8 mouse cellular contexts compared by ENCODE assay signal in the genomic region with DNA sequence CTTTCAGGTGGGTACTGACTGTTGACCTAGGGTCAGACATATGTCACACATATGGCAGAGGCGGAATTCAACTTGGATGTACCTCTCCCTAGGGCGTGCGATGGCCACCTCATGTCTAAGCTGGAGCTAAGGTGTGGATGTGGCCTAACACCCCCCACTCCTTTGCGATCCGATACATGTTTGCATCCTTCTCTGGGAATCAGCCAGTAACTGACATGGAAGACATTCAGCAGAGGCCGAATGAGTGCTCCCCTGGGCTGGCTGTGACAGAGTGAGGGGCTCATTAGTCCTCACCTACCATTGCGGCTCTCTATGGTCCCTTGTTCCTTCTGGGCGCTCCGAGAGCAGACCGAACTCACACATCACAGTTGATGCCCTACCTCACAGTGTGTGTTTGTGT. TPM values are rescaled to one million over a fixed set of nuclear protein-coding genes. Genes with fewer than 3 reads are reported as not detected.
A peak's percentile ranks its signal among the peaks of the same experiment; 100 is the strongest.
DNase-seq lines count a peak whose midpoint lies in the region; ATAC-seq and TF ChIP-seq lines count a peak whose summit lies in the region.

No protein-coding gene starts in this region.

- H3K9me3 ChIP-seq in kidney, postnatal 0 days (replicated peaks; ENCODE audit: low read length) = no peaks in the 10 kb centered on the region
- H3K9me3 ChIP-seq in embryonic facial prominence, embryonic 11.5 days (replicated peaks; ENCODE audit: control insufficient read depth, low read length) = no peaks in the 10 kb centered on the region
- H3K9me3 ChIP-seq in hindbrain, embryonic 13.5 days = no peaks in the 10 kb centered on the region
- no peaks in the 10 kb centered on the region for H3K9me3 ChIP-seq in midbrain, embryonic 14.5 days (ENCODE audit: control insufficient read depth, low read length)

- no peaks in the 10 kb centered on the region for H3K27me3 ChIP-seq in kidney, postnatal 0 days (ENCODE audit: insufficient read depth, low read length)
- no peaks in the 10 kb centered on the region for H3K27me3 ChIP-seq in embryonic facial prominence, embryonic 11.5 days (ENCODE audit: control insufficient read depth, insufficient read depth, low read length)
- no peaks in the 10 kb centered on the region for H3K27me3 ChIP-seq in hindbrain, embryonic 13.5 days
- H3K27me3 ChIP-seq in midbrain, embryonic 14.5 days (ENCODE audit: control insufficient read depth, insufficient read depth, low read length) = no peaks in the 10 kb centered on the region

- WGBS in kidney, postnatal 0 days = 86% methylated on average over 10 of the region's 10 CpGs
- 79% methylated on average over 10 of the region's 10 CpGs for WGBS in embryonic facial prominence, embryonic 11.5 days
- 82% methylated on average over 10 of the region's 10 CpGs for WGBS in hindbrain, embryonic 13.5 days
- WGBS in midbrain, embryonic 14.5 days = 86% methylated on average over 10 of the region's 10 CpGs

- H3K27ac ChIP-seq in kidney, postnatal 0 days = peak overlapping the region; percentile 82
- H3K27ac ChIP-seq in embryonic facial prominence, embryonic 11.5 days (replicated peaks; ENCODE audit: low read depth, low read length) = no peak overlapping the region
- H3K27ac ChIP-seq in hindbrain, embryonic 13.5 days = peak overlapping the region; percentile 86
- peak overlapping the region; percentile 76 for H3K27ac ChIP-seq in midbrain, embryonic 14.5 days (replicated peaks; ENCODE audit: low read depth, low read length)

- peak overlapping the region; percentile 82 for H3K4me2 ChIP-seq in kidney, postnatal 0 days (ENCODE audit: low read length)
- H3K4me2 ChIP-seq in embryonic facial prominence, embryonic 11.5 days (ENCODE audit: low read depth, low read length) = peak overlapping the region; percentile 82
- H3K4me2 ChIP-seq in hindbrain, embryonic 13.5 days = peak overlapping the region; percentile 85
- peak overlapping the region; percentile 64 for H3K4me2 ChIP-seq in midbrain, embryonic 14.5 days (ENCODE audit: low read length)

- no peak for DNase-seq in kidney, postnatal 0 days (ENCODE audit: low spot score)
- DNase-seq in kidney, postnatal 36 days = no peak
- peak; percentile 8 for DNase-seq in embryonic facial prominence, embryonic 11.5 days (ENCODE audit: low spot score)
- no peak for DNase-seq in midbrain, embryonic 14.5 days
- no peak for DNase-seq in layer of hippocampus, postnatal 14 days (ENCODE audit: low spot score in 2 of 2)
- DNase-seq in cerebellum, adult 8-10 months = no peak
- no peak for DNase-seq in cerebellum, postnatal 4 days (ENCODE audit: low spot score in 2 of 2)

- peaks cover 18% of the 10 kb centered on the region for H3K4me1 ChIP-seq in kidney, postnatal 0 days (replicated peaks; ENCODE audit: insufficient read depth, low read length)
- no peaks in the 10 kb centered on the region for H3K4me1 ChIP-seq in embryonic facial prominence, embryonic 11.5 days (ENCODE audit: control insufficient read depth, insufficient read depth, low read length)
- H3K4me1 ChIP-seq in hindbrain, embryonic 13.5 days (replicated peaks) = peaks cover 30% of the 10 kb centered on the region
- H3K4me1 ChIP-seq in midbrain, embryonic 14.5 days (ENCODE audit: control insufficient read depth, insufficient read depth, low read length) = peaks cover 23% of the 10 kb centered on the region

- peak overlapping the region; percentile 62 for H3K9ac ChIP-seq in kidney, postnatal 0 days (ENCODE audit: low read depth, low read length)
- H3K9ac ChIP-seq in embryonic facial prominence, embryonic 11.5 days (replicated peaks; ENCODE audit: low read length) = peak overlapping the region; percentile 67
- peak overlapping the region; percentile 87 for H3K9ac ChIP-seq in hindbrain, embryonic 13.5 days
- peak overlapping the region; percentile 81 for H3K9ac ChIP-seq in midbrain, embryonic 14.5 days (replicated peaks; ENCODE audit: low read length)

- peak overlapping the region; percentile 53; the same call in 1 of the 2 replicates for H3K4me3 ChIP-seq in kidney, postnatal 0 days (replicated peaks; ENCODE audit: low read depth, low read length)
- H3K4me3 ChIP-seq in embryonic facial prominence, embryonic 11.5 days (ENCODE audit: low read depth, low read length) = peak overlapping the region; percentile 60
- peak overlapping the region; percentile 73 for H3K4me3 ChIP-seq in hindbrain, embryonic 13.5 days
- H3K4me3 ChIP-seq in midbrain, embryonic 14.5 days (replicated peaks; ENCODE audit: low read depth, low read length) = peak overlapping the region; percentile 66; the same call in 1 of the 2 replicates

- no peak for TF ChIP-seq CTCF in kidney, postnatal 0 days (IDR thresholded peaks at IDR 0.05; ENCODE audit: low read depth)

- ATAC-seq in kidney, postnatal 0 days (replicated peaks; ENCODE audit: low FRiP score, low read depth) = no peak
- ATAC-seq in embryonic facial prominence, embryonic 11.5 days (replicated peaks; ENCODE audit: insufficient number of reproducible peaks, low FRiP score, low TSS enrichment, low read depth) = no peak
- 0 out of 2 replicates have a peak, but pooled peaks have one; percentile 6 for ATAC-seq in hindbrain, embryonic 13.5 days (ENCODE audit: low FRiP score)
- ATAC-seq in midbrain, embryonic 14.5 days (ENCODE audit: low FRiP score, low TSS enrichment) = no peak

- no peaks in the 10 kb centered on the region for H3K36me3 ChIP-seq in kidney, postnatal 0 days (ENCODE audit: insufficient read depth, low read length)
- no peaks in the 10 kb centered on the region for H3K36me3 ChIP-seq in embryonic facial prominence, embryonic 11.5 days (replicated peaks; ENCODE audit: control insufficient read depth, insufficient read depth, low read depth, low read length)
- H3K36me3 ChIP-seq in hindbrain, embryonic 13.5 days = peaks cover 10% of the 10 kb centered on the region; the same call in 1 of the 2 replicates
- H3K36me3 ChIP-seq in midbrain, embryonic 14.5 days (ENCODE audit: control insufficient read depth, insufficient read depth, low read length) = peaks cover 15% of the 10 kb centered on the region

RNA-seq across cellular contexts. Expression of a gene that starts 0.8 kb away (rescaled TPM):
- polyA plus RNA-seq in kidney, postnatal 0 days (2015; fragmentation: Nextera tagmentation; extraction: Ambion mirVana) = 39.9 and 41.8 TPM in 2 replicates
- polyA plus RNA-seq in embryonic facial prominence, embryonic 11.5 days (2014; fragmentation: Nextera tagmentation; extraction: Ambion mirVana) = 22.0 and 22.1 TPM in 2 replicates
- 28.1 and 29.4 TPM in 2 replicates for polyA plus RNA-seq in hindbrain, embryonic 13.5 days (2015; fragmentation: Nextera tagmentation; extraction: Ambion mirVana)
- 21.9 and 26.7 TPM in 2 replicates for polyA plus RNA-seq in midbrain, embryonic 14.5 days (2014; fragmentation: Nextera tagmentation; extraction: Ambion mirVana)
- 10 to 100 TPM; 24.7 to 29.6 TPM for total RNA-seq in layer of hippocampus, postnatal 14 days (2021)

RNA-seq across cellular contexts. Expression of a gene that starts 11.1 kb away (rescaled TPM):
- 4.4 and 6.0 TPM in 2 replicates for polyA plus RNA-seq in kidney, postnatal 0 days (2015; fragmentation: Nextera tagmentation; extraction: Ambion mirVana)
- 3.0 and 3.6 TPM in 2 replicates for polyA plus RNA-seq in embryonic facial prominence, embryonic 11.5 days (2014; fragmentation: Nextera tagmentation; extraction: Ambion mirVana)
- polyA plus RNA-seq in hindbrain, embryonic 13.5 days (2015; fragmentation: Nextera tagmentation; extraction: Ambion mirVana) = 3.5 and 3.9 TPM in 2 replicates
- polyA plus RNA-seq in midbrain, embryonic 14.5 days (2014; fragmentation: Nextera tagmentation; extraction: Ambion mirVana) = 1.2 and 2.4 TPM in 2 replicates
- total RNA-seq in layer of hippocampus, postnatal 14 days (2021) = 1 to 10 TPM; 4.0 to 4.5 TPM

RNA-seq across cellular contexts. Expression of a gene that starts 17.2 kb away (rescaled TPM):
- 287 and 307 TPM in 2 replicates for polyA plus RNA-seq in kidney, postnatal 0 days (2015; fragmentation: Nextera tagmentation; extraction: Ambion mirVana)
- 388 and 406 TPM in 2 replicates for polyA plus RNA-seq in embryonic facial prominence, embryonic 11.5 days (2014; fragmentation: Nextera tagmentation; extraction: Ambion mirVana)
- 238 and 241 TPM in 2 replicates for polyA plus RNA-seq in hindbrain, embryonic 13.5 days (2015; fragmentation: Nextera tagmentation; extraction: Ambion mirVana)
- polyA plus RNA-seq in midbrain, embryonic 14.5 days (2014; fragmentation: Nextera tagmentation; extraction: Ambion mirVana) = 232 and 271 TPM in 2 replicates
- total RNA-seq in layer of hippocampus, postnatal 14 days (2021) = 100 to 1,000 TPM; 214 to 234 TPM

RNA-seq across cellular contexts. Expression of a gene that starts 35.6 kb away (rescaled TPM):
- polyA plus RNA-seq in kidney, postnatal 0 days (2015; fragmentation: Nextera tagmentation; extraction: Ambion mirVana) = 5.7 and 6.1 TPM in 2 replicates
- 3.5 and 4.5 TPM in 2 replicates for polyA plus RNA-seq in embryonic facial prominence, embryonic 11.5 days (2014; fragmentation: Nextera tagmentation; extraction: Ambion mirVana)
- 0.99 and 1.6 TPM in 2 replicates for polyA plus RNA-seq in hindbrain, embryonic 13.5 days (2015; fragmentation: Nextera tagmentation; extraction: Ambion mirVana)
- polyA plus RNA-seq in midbrain, embryonic 14.5 days (2014; fragmentation: Nextera tagmentation; extraction: Ambion mirVana) = 0.57 TPM in 2 replicates
- under 1 TPM; 0.35 to 0.43 TPM for total RNA-seq in layer of hippocampus, postnatal 14 days (2021)

RNA-seq across cellular contexts. Expression of a gene that starts 46.9 kb away (rescaled TPM):
- polyA plus RNA-seq in kidney, postnatal 0 days (2015; fragmentation: Nextera tagmentation; extraction: Ambion mirVana) = 0.08 and 0.13 TPM in 2 replicates
- polyA plus RNA-seq in embryonic facial prominence, embryonic 11.5 days (2014; fragmentation: Nextera tagmentation; extraction: Ambion mirVana) = 0.25 and 1.6 TPM in 2 replicates
- polyA plus RNA-seq in hindbrain, embryonic 13.5 days (2015; fragmentation: Nextera tagmentation; extraction: Ambion mirVana) = 0.23 and 0.58 TPM in 2 replicates
- polyA plus RNA-seq in midbrain, embryonic 14.5 days (2014; fragmentation: Nextera tagmentation; extraction: Ambion mirVana) = not detected in 2 replicates
- total RNA-seq in layer of hippocampus, postnatal 14 days (2021) = under 1 TPM; 0.48 to 0.62 TPM
